Mouse (Mus musculus) T-cell, adult 2 months (primary cell): ENCODE measurements around the gene Klf16.
A peak's percentile ranks its signal among the peaks of the same experiment; 100 is the strongest.

Experiments used
- DNase-seq: peaks from one replicate; pipeline ENCODE4 v3.0.0; 2022; ENCODE audit warnings: low spot score

Klf16 gene

DNA sequence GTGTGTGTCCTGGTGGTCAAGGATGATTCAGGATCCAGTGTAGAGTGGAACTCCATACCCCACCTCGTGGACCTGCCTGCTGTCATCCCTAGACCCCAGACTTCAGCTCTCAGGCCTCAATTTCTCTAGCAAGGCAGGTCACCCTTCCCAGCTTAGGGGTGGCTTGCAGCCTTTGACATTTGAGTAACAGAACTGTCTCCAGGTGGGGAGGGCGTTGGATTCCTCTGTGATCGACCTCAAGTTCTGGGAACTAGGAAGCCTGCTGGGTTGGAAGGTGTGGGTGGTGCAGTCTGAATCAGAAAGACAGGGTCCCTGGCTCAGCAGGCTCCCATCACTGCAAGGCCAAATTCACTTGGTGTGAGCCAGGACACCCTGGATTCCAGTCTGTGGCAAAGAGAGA, 2.2 kb downstream of the Klf16 start:
- no peak for DNase-seq

DNA sequence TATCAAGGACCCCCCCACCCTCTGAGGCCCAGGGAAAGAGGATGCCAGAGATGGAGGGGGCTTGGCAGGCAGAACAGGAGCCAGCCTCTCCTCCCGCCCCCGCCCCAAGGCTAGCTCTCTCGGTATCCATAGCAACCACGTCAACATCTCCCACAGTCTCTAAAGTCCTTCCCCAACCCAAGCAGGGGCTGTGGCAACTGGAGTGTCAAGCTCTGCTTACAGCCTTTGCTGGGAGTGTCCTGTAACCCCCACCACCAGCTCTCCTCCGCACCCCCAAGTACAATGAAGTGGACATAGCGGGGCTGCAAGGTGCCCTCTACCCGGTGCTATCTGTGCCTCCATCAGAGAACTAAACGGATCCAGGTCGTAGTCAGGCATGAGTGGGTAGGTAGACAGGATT, 3.2 kb downstream of the Klf16 start:
- no peak for DNase-seq

DNA sequence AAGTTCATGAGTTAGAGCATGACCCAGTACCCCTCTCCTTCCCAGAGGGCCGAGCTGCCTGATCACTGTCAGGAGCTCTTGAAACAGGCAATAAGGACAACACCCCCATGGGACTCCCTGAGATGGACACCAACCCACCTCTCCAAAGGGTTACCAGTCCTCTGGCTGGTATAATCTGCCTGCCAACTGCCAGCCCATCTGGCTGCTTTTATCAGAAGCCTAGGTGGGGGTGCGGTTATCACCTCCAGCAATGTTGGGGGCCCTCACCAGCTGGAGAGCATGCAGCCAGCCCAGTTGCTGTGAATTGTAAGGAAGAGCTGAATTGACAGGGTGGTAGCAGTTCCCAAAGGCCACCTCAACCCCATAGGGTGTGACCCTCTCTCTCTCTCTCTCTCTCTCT, 4.6 kb downstream of the Klf16 start:
- DNase-seq, result no peak

DNA sequence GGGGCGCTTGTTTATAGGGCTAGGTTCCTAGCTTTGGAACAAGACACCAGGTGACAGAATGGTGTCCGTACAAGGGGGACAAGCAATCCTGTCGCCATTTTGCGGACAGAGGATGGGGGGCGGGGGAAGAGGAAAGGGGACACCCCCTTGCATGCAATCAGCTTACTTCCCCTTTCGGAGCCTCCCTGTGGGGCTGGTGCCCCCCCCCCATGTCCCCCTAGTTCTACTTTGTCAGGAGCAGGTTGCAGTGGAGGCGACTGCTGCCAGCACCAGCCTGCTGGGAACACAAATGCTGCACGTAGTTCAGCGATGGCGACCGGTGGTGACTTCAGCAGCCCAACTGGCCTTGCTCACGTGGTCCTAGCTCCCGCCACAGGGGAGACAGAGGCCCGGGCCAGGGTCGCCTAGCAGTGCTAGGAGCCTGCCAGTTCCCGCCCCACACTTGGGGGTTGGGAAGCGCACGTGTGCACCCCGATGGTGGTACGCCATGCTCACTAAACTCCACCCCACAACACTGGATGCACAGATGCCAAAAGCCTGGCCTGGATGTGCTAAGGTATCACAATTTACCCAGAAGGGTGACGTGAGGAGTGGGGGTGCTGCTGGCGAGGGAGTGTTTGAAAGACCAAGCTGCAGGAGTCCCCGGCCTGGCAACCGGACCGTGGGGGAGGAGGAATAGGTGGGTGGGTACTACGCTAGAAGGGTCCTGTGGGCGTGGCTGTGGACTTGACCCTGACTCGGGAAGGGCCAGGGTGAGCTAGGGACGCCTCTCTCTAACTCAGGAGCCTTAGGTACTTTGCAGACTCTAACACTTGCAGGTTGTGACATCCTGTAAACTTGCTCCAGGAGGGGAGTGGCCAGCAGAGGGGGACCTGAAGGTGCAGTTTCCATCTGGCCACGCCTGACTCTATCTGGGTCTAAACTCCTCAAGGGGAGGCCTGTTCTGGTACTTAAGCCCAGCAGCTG, 6.0 kb downstream of the Klf16 start:
- no peak for DNase-seq

DNA sequence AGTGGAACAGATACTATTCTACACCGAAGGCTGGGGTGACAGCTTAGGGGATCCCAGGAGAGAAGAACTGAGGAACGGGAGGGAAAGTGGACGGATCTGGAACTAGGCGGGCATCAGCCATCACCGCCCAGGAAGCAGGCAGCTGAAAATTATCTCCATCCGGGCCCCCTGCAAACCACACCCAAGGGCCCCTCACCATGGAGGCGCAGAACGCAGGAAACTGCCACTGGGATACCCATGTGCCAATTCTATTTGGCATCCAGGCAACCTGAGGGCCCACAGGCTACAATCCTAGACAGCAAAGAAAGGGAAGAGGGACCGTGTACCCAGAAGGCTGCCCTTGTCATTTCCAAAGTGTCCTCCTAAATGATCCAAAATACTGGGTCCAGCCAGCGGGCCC, 6.7 kb downstream of the Klf16 start:
- no peak for DNase-seq

DNA sequence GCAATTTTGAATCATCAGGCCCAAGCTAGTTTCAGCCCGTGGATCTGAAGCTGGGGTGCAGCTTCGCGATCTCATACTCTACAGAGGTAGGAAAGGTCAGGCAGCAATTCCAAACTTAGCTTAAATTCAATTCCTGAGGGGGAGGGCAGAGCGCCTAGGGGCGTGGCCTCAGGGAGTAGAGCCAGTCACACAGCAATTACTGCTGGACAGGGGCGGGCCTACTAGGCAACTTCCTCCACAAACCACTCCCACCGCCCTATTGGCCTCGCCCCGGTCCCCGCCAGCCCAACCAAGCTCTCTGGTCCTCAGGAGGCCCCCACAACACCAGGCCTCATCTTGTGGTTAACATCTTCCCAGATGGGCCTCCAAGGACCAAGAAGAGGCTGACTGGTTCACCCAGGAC, 7.5 kb downstream of the Klf16 start:
- peak; percentile 31 for DNase-seq

DNA sequence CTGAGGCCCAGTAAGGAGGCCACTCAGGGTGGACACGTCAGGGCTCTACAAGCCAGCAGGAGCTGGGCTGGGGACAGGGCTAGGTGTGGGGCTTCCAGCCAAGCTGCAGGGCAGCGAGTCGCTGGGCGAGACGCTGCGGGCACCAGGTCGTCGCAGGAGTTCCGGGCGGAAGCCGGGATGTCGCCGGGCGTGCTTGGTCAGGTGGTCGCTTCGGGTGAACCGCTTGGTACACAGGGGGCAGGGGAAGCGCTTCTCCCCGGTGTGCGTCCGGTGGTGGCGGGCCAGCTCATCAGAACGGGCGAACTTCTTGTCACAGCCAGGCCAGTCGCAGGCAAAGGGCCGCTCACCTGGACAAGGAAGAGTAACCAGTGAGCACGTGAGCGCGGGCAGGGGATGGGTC, 8.2 kb downstream of the Klf16 start:
- DNase-seq, result no peak

DNA sequence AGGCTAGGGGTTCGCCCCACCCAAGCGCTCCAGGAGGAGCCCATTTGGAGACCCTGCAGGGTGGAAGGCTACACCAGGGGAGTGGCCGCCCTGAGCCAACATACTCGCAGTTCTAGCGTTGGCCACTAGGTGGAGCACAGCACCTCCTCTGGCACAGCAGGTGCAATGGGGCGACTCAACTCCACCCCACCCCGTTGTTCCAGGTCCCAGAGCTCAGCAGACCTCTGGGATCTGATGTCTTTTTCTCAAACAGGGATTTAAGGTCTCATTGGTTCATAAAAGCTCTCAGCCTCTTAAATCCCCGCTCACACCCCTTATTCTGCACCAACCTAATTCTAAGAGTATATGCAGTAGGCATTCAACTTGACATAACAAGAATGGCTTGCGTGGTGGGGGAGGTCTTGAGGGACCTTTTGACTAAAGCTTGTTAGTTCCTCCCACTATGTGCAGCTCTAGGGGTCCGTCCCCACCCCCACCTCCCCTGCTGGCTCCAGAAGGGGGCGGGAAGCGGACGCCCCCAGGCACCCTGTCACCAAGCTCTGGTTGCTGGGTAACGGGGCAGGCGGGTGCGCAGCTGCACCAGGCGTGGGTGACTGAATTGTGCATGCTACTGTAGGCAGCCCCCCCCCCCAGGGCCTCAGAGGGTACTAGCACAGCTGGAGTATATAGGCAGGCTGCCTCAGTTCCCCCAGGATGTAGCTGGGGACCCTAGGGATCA, 10.6 kb downstream of the Klf16 start:
- DNase-seq, result peak; percentile 81

DNA sequence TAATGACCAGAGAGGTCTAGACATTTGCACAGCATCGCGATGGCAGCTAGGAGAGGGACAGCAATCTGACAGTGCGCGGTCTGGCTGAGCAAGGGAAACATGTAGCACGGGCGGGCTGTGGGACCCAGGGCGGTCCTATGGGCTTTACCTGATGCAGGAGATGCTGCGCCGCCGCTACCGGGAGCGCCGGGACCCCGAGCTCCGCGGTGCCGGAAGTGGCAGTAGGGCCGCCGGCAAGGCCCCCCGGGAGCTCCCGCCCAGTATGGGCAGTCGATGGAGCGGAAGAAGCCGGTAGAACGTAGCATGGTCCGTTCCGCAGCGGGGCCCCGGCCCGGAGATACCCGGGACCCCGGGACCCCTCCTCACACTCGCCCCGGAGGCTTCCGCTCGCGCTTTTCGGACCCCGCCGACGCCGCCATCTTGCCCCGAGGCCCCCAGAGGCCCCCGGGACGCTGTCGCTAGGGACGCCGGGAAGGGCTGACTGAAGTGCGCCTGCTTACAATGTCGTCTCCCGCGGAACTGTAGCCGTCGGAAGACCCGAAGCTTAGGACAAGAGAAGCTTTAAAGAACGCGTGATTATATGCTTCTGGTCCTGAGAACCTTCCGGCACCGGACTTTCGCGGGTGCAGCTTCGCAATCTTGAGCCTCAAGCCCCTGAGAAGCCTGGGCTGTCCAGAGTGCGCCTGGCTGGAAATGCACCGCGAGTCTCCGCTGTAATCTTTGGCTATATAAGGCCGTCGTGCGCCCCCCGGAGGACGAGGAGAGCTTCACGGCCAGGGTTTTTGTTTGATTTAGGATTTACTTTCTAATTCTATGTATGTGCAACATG, 15.8 kb downstream of the Klf16 start, which contains the start of gene Rexo1:
TSS of gene Rexo1 (minus strand) at position 445 of the 829 bp plus-strand sequence.
- DNase-seq, result peak; percentile 92

DNA sequence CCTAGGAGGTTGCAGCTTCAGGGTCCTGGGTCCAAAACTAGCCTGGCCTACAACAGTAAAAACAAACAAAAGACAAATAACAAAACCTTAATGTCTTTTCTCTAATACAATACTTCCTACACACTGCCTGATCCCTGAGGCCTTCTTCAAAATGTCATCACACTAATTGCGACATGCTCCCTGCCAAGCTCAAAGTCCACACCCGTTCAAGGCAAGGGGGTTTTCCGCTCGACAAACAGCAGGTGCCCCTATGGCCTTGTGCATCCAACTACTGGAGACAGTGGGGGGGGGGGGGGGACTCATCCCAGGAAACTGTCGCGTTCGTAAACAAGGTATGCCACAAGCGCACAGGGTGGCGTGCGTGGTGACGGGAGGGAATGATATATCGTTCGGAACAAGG, 16.5 kb downstream of the Klf16 start:
- no peak for DNase-seq

DNA sequence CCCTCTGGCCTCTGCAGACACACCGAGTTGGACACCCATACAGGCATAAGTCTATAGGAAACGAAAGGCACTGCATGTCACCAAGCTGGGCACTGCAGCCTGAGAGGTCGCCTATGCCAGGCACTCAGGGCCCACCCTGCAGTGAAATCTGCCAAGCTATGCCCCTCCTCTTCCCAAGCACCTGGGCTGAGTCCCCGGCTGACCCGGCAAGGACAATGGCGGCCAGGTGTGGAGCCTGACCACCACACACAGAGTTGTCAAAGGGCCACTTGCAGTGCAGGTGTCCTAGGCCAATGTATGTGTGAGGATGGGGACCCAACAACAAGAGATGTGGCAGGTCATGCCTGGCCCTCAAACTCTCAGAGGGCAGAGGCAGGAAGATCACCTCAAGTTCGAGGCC, 17.7 kb downstream of the Klf16 start:
- DNase-seq, result no peak

DNA sequence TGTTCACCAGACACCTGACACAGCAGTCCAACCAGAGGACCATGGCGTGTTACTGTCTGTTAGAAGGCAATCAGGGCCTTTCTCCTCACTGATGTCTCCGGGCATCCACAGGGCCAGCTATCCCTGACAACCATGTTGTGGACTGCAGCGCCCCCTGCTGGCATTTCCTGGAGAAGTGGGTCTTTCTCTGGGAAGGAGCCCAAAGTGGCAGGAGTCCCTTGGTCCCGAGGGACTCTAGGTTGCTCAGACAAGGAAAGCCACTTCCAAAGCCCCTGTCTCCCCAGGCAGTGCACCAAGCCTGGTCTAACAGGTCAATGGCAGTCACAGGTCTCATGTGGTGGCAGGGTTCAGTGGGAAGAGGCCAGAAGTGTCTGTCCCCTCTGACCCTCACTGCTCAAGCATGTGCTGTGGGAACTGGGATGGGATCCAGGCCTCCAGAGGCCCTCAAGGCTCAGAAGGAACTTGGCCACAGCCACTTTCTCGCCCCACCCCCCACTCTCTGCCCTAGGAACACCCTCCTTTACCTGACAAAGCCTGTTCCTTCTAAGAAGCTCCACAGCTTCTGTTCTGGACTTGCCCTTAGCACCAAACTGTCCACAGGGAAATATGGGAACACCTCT, 19.7 kb downstream of the Klf16 start:
- DNase-seq, result peak; percentile 62

DNA sequence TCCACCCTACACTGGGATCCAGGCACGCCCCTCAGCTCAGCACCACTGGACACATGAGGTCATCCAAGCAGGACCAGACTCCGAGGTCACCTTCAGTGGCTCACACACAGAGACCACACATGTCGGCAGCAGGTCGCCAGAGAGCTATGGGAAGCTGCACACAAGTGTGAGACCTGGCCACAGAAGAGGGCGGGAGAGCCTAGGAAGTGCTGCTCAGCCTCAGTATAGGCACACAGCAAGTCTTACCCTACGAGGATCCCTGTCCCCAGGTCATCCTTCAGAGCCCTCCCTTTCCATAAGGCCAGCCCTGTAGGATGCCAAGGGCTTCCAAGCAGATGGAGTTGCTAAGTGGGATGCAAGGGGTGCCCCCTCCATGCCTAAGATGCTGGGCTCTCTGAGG, 23.1 kb downstream of the Klf16 start:
- no peak for DNase-seq

DNA sequence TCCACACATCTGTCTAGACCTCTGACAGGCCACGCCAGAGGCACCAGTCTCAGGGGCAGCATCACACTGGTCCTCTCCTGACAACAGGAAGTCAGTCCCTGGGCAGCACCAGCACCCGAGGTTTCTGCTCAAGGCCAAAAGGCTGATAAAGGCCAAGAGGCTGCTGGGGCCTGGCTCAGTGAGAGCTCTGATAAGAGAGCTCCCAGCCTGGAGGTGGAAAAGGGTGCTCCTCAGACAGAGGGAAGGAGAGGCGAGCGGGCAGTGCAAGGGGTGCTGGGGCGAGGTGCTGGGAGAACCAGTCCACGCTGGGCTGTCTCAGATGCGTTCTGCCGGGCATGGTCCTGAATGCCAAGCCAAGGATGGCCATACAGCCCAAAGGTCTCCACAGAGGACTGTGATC, 23.5 kb downstream of the Klf16 start:
- no peak for DNase-seq

DNA sequence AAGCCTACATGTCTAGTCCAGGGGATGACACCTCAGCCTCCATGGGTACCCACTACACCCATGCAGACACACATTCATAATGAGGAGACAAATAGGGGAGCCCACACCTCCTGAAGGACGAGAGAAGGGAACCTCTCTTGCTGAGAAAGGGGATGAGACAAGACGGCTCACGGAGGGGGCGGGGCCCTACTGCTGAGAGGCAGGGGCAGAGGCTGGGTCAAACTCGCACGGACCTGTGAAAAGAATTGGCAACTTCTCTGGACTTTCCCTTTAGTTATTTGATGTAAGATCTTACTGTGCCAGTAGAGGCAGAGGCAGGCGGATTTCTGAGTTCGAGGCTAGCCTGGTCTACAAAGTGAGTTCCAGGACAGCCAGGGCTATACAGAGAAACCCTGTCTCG, 24.8 kb downstream of the Klf16 start:
- DNase-seq, result no peak

DNA sequence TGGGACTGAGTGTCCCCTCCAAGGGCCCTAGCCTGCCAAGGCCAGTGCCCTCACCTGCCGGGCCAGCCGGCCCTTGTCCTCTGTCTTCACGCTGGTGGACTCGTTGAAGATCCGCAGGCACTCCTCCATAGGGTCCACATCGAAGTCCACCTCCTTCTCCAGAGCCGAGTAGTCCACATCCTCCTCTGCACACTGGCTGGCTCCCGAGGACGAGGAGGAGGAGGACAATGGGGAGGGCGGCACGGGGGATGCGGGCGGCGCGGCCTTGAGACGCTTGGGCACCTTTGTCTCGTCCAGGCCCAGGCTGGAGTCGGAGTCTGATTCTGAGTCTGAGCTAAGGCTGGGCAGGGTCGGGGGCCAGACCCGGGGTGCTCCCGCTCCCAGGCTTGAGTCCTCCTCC, 27.8 kb downstream of the Klf16 start:
- no peak for DNase-seq

DNA sequence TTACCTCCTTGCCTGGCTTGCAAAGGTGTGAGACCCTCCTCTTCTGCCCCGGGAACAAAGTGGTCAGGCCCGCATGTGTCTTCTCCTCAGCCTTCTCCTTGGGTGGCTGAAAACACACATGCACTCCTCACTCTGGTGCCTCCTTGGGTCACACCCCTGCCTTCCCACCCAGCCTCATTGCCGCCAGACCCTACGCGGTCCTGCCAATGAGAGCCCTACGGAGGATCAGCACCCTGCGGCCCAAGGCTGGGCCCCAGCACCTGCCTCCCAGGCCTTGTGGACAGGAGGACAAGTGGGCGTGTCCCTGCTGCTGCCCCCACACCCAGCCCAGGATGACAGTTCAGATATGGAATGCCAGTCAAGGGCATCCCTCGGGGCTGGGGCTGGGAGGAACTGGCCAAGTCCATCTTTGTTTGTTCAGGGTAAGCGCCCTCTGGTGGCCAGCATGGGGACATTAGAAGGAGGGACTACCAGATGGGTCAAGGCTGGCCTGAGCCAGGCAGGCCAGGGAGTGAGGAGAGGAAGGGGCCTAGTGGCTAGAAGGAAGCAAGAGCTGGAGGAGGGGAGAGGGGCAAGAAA, 28.6 kb downstream of the Klf16 start:
- DNase-seq, result no peak

DNA sequence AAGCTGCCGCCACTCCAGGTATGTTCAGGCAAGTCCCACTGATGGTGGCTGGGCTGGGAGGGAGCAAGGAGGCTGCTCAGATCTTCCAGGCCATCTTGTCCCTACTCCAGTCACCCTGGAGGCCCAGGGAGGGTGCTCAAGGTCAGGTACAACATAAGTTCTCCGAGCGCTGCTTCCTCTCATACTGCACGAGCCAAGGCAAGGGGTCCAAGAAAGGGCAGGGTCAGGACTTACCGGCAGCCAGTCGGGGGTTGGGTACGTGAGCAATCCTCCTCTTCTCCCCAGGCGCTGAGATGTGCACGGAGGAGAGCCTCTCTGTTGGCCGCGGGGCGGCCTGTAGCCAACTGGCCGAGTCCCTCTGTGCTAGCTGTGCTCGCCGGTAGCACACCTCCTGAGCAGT, 29.6 kb downstream of the Klf16 start:
- DNase-seq, result no peak

DNA sequence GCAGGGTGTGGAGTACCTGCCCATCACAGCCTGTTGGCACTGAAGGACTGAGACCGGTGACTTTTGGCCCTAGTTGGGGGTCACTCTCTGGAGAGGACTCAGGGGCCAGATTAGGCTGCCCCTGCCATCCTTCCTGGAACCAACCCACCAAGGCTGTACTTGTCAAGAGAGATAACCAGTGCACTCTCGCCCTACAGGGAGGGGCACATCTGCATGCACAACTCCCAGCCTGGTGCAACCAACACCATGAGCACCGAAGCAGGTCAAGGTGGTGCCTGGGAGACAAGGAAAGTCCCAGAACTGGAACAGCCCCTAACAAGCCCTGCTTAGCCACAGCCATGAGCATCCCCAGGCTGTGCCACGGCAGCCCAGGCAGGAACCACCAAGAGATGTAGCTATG, 30.2 kb downstream of the Klf16 start:
- no peak for DNase-seq

DNA sequence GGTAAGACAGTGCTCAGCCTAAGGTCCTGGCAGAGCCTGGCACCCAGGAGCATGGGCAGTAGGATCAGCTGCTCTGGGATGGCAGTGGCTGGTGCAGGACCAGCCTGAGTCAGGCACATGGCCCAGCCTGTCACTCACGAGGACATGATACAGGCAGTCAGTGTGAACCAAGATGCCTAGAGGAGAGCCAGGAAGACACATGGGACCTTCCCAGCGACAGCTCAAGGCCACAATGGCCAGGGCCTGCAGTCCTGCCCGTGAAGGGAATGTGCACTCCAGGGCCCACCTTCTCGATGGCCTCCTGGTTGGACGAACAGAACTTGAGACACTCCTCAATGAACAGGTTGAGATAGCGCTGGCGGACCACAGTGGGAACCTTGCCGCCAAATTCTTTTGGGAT, 31.5 kb downstream of the Klf16 start:
- DNase-seq, result no peak

DNA sequence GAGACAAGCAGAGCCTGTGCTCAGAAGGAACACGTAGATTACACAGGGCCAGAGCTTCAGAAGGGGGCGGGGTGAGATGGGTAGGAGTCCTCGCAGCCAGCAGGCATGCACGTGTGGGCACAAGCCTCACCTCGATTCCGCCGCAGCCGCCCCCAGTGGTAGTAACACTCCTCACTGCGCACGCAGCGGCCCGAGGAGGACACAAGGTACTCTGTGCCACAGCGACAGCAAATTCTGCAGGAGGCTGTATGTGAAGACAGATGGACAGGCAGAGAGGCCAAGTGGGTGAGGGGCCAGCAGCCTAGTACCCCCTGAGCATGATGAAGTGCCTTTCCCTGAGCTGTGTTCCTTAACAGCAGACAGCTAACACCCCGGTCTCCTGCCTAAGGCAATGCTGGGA, 33.2 kb downstream of the Klf16 start:
- no peak for DNase-seq

DNA sequence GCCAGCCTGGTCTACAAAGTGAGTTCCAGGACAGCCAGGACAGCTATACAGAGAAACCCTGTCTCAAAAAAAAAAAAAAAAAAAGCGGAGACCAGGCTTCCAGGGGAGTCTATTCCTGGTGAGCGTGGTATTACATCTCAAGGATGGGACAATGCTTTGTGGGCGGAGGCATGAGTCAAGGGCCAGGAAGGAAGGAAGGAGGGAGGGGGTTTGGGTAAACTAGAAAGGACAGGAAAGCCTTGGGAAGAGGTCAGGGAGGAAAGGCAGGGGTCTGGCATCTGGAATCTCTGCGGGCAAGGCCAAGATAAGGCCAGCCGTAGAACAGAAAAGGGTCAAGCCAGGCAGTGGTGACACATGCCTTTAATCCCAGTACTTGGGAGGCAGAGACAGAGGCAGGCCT, 37.6 kb downstream of the Klf16 start:
- no peak for DNase-seq
